Mouse (Mus musculus) E14TG2a.4 (cell line): ENCODE results near the gene Hoxc8.

ENCODE experiments used
- CTCF ChIP-seq: conservative IDR thresholded peaks from 2 replicates; pipeline ENCODE4 v1.5.1; 2014; ENCODE audit warnings: low read length
- POU5F1 ChIP-seq: IDR thresholded peaks from 2 replicates; pipeline ENCODE4 v1.6.1; 2014; ENCODE audit warnings: low read length, borderline replicate concordance

DNA sequence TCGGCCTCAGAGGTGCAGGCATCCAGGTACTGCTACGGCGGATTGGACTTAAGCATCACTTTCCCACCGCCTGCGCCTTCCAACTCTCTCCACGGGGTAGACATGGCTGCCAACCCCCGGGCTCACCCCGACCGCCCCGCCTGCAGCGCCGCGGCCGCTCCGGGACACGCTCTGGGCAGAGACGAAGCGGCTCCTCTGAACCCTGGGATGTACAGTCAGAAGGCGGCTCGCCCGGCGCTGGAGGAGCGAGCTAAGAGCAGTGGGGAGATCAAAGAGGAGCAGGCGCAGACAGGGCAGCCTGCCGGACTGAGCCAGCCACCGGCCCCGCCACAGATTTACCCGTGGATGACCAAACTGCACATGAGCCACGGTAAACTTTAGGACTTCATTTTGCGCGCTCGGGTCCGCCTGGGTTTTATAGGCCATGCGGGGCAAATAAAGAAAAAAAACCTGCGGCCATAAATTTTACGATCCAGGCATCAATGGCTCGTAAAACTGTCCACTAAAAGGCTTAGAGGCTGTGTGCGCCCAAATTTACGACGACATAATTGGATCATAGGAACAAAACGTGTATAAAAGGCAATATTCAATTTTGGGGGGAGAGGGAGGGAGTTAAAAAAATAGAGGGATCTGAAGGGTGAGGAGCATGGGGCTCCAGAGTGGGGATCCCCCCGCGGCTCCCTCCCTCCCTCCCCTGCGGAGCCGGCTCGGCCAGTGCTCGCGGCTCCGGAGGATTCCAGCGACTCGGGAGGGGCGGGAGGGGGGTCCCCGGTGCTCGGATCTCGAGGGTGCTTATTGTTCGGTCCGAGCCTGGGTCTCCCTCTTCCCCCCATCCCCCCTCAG lies 24.0 kb downstream of the Hoxc8 start:
- no peak for TF ChIP-seq CTCF
- TF ChIP-seq POU5F1, result no peak
